Mouse (Mus musculus) T-helper 2 cell (primary cell): ENCODE measurements around the gene C130026I21Rik.
"Not testable (repeated sequence)": the region's sequence is repeated elsewhere in the genome, so short reads cannot be mapped to it uniquely, and the experiment has no call there.

ENCODE experiments used
- in situ Hi-C: fragments of 300-600 bp; cut with MboI, MseI; formaldehyde crosslinking; loops from one replicate; pipeline ENCODE4 v1.15.1; 2025; ENCODE audit warnings: high pct_unique_total_duplicates

Gene C130026I21Rik

DNA sequence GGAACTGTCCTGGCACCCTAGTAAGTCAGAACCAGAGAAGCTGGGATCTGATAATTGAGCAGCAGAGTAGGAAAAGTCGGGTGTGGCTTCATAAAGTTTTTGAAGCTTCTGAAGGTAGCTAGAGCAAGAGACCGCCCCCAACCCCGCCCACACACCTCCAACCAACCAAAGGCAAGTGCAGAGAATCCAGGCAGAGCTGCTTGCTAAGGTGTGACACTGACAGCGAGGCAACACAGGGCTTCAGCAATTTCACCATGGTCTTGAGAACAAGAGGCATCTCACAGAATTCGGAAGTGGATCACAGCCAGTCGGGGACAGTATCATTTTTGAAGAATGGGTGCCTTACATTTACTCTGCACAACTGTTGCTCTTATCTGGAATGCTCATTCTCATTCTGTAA is at the start of gene C130026I21Rik:
Gene C130026I21Rik (minus strand): TSS at position 101 of the 400 bp plus-strand sequence.
- in situ Hi-C loops, result not testable (repeated sequence)

GRCm38 (mm10) chr1:85287063-85287462 is 16.7 kb upstream of the C130026I21Rik start:
- in situ Hi-C loops, result not testable (repeated sequence)

DNA sequence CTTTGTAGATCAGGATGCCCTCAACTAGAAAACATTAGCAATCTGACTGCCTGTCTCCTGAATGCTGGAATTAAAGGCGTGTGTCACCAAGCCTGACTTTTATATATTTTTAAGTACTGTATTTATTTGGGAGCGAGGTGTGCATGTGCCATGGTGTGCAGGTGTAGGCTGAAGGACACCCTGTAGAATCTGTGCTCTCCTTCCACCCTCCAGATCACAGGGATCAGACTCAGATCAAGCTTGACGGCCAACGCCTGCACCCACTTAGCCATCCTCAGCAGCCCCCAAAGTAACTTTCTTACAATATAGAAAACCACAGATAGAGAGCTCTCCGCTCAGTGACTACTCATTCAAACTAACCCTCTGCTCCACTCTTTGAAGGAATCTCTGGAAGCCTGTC is 6.1 kb upstream of the C130026I21Rik start:
- in situ Hi-C loops, result not testable (repeated sequence)

DNA sequence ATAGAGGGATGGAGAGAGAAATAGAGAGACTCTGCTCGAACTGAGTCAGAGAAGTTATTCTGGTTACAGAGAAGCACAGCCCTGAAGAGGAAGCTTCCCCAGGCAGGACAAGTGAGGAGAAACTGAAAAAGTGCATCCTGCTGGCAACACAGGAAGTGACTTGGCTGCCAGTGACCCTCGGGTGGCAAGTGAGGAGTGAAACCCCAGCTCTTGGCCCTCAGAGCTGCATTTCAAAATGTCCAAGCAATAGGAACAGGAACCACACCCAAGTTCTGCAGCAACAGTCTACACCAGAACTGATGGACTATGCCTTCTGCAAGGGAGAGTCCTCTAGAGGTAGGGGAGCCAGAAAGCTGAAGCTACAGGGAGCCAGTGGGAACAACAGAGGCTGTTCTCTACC is 11.7 kb downstream of the C130026I21Rik start:
- in situ Hi-C loops, result not testable (repeated sequence)

DNA sequence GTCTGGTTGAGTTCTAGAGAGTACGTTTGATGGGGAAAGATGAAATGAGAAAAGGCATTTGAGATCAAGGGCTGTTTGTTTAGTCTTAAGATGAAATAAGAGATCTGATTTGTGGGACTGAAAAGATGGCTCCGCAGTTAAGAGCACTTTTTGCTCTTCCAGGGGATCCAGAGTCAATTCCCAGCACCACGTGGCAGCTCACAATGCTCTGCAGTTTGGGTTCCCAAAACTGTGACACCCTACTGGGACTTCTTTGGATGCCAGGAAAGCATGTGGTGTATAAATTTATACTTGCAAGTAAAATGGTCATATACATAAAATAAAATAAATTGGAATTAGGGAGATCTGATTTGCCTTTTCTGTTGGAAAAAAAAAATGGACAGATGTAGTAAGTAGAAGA is 15.1 kb downstream of the C130026I21Rik start:
- in situ Hi-C loops, result not testable (repeated sequence)

DNA sequence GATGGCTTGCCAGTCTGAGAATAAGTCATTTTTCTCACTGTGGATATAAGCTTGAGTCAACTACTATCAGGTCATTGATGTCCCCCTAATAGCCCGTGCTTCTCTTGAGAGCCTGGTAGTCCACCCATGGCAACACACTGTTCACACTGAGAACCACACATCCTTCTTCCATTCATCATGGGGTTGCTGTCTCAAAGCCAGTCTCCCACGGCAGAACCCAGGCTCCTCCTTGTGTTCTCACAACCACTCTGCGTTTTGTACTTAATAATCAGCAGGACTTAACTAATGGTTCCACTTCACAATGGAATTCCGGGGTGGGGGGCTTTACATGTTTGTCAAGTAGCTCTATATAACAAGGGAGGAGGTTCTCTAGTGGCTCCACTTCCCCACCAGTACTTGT is 19.2 kb downstream of the C130026I21Rik start:
- in situ Hi-C loops, result not testable (repeated sequence)

DNA sequence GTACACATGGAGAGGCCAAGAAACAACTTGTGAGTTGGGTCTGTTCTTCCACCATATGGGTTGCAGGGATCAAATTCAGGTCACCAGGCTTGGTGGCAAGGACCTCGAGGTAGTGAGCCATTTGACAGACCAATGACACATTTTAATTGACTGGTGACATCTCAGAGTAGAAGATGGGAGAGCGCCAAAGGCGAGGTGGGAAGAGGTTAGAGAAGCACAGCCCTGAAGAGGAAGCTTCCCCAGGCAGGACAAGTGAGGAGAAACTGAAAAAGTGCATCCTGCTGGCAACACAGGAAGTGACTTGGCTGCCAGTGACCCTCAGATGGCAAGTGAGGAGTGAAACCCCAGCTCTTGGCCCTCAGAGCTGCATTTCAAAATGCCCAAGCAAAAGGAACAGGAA is 21.4 kb downstream of the C130026I21Rik start:
- in situ Hi-C loops, result loop anchor here (10.0 kb wide), 2 partner anchors 206 to 336 kb away; no protein-coding TSS in a partner anchor

GRCm38 (mm10) chr1:85246776-85247460 is 23.4 kb downstream of the C130026I21Rik start:
- in situ Hi-C loops, result loop anchor here (10.0 kb wide), 2 partner anchors 208 to 338 kb away; no protein-coding TSS in a partner anchor

DNA sequence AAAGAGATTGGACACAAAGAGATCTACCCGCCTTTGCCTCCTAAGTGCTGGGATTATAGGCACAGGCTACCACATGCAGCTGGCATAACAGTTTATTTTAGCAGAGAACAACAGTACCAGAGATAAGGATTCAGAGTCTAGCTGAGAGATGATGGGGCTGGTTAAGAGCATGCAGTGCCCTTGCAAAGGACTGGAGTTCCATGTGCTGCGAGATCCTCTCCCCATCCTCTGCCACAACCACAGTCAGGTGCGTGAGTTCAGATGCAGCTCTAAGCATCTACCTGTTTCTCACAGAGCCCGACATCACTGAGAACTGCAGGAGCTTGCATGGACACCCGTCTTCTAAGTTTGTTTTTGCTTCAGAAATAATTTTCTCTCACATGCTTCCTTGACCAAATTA is 24.1 kb downstream of the C130026I21Rik start:
- in situ Hi-C loops, result loop anchor here (10.0 kb wide), 2 partner anchors 209 to 339 kb away; no protein-coding TSS in a partner anchor

DNA sequence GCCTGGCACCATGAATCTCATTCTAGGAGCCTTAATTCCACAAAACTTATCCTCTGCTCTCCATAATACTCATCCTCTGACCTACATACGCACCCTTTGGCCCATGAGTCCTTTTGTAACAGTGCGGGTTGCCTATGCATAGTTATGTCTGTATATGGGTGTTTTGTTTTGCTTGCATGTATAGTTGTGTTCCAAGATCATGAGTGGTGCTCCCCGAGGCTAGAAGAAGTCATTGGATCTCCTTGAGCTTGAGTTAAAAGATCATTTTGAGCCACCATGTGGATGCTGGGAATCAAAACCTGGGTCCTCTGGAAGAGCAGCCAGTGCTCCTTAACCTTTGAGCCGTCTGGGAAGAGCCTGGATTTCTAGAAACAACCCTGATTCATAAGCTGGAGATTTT is 25.4 kb downstream of the C130026I21Rik start:
- in situ Hi-C loops, result loop anchor here (10.0 kb wide), 2 partner anchors 210 to 340 kb away; no protein-coding TSS in a partner anchor

DNA sequence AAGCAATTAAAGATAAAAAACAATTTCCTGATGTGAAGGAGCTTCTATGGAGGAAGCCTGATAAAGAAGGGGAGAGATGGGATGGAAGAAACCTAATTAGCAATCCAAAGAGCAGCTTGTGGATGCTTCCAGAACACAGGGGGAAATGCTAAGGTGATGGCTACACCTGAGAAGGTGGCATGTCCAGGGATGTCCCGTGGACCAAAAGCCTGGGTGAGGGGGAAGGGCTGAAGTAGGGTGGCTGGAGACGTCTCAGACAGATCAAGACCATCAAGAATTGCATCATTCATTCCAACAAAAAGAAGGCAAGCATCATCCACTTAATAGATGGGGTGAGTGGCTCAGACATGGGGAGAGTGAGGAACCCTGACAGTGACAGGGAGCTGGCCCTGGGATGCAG is 27.3 kb downstream of the C130026I21Rik start:
- in situ Hi-C loops, result loop anchor here (10.0 kb wide), 2 partner anchors 212 to 342 kb away; no protein-coding TSS in a partner anchor

GRCm38 (mm10) chr1:85239018-85239775 is 31.2 kb downstream of the C130026I21Rik start:
- in situ Hi-C loops, result not testable (repeated sequence)

GRCm38 (mm10) chr1:85206531-85206930 is 63.8 kb downstream of the C130026I21Rik start:
- in situ Hi-C loops, result loop anchor here (5.0 to 10.0 kb wide), 2 partner anchors 249 to 338 kb away; no protein-coding TSS in a partner anchor

GRCm38 (mm10) chr1:85199523-85199922 is 70.8 kb downstream of the C130026I21Rik start:
- in situ Hi-C loops, result loop anchor here (10.0 to 25.0 kb wide), 2 partner anchors 138 to 325 kb away; no protein-coding TSS in a partner anchor

GRCm38 (mm10) chr1:85198647-85199350 is 71.6 kb downstream of the C130026I21Rik start:
- in situ Hi-C loops, result loop anchor here (10.0 to 25.0 kb wide), 2 partner anchors 139 to 326 kb away; no protein-coding TSS in a partner anchor

DNA sequence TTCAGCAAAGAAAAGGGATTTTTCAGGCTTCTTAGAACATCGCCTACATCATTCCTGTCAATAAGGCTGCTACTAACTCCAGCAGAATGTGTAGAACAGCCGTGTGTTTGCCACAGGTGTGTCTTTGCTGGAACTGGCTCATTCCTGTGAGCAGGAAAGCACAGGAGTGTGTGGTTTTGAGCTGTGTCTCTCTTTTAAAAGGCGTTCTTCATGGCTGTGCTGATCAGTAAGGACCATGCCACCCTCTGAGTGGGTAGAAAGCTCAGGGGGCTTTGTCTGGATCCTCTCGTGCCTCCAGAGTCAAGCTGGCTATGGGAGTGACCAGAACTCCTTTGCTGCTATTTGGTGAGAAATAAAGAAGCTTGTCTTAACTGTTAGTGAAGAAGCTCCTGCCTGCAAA is 73.6 kb downstream of the C130026I21Rik start:
- in situ Hi-C loops, result loop anchor here (10.0 to 25.0 kb wide), 2 partner anchors 141 to 328 kb away; no protein-coding TSS in a partner anchor

GRCm38 (mm10) chr1:85193761-85194160 is 76.6 kb downstream of the C130026I21Rik start:
- in situ Hi-C loops, result loop anchor here (10.0 to 25.0 kb wide), 2 partner anchors 144 to 331 kb away; no protein-coding TSS in a partner anchor

GRCm38 (mm10) chr1:85181981-85182380 is 88.4 kb downstream of the C130026I21Rik start:
- in situ Hi-C loops, result loop anchor here (10.0 to 25.0 kb wide), 2 partner anchors 107 to 155 kb away; no protein-coding TSS in a partner anchor

GRCm38 (mm10) chr1:85178971-85179370 is 91.4 kb downstream of the C130026I21Rik start:
- in situ Hi-C loops, result loop anchor here (25.0 kb wide), 1 partner anchor 158 kb away; no protein-coding TSS in a partner anchor

- in situ Hi-C loops, result not testable (repeated sequence)
These were observed 107.5 kb downstream of the C130026I21Rik start for GRCm38 (mm10) chr1:85162841-85163240.

DNA sequence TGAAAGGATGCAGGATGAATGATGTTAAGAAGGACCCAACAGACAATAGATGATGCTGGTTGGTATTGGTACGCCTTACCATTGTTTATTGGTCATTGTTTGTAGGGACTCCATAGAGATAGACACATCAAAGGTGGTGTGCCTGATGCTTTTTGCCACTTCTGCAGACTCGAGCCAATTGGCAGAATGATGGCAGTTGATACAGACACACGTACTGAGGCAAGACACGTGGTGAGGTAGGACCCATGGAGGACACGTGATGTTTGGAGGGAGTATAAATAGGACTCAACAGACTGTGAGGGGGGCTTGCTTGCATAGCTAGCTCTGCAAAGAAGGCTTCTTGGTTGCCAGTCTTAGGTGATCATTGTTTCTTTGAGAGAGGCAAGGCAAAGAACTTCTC is 115.2 kb downstream of the C130026I21Rik start:
- in situ Hi-C loops, result not testable (repeated sequence)
